Mouse (Mus musculus) lung, embryonic 14.5 days (tissue): ENCODE data around the gene Tmem184a. TPM values are rescaled to one million over a fixed set of nuclear protein-coding genes. Genes with fewer than 3 reads are reported as not detected.
A peak's percentile ranks its signal among the peaks of the same experiment; 100 is the strongest.

Experiments
- ATAC-seq: fragments of 200-750 bp; cut with Nextera tagmentation; 2 replicates; pipeline ENCODE4 v1.8.0; 2017; ENCODE audit warnings: mild to moderate bottlenecking, moderate TSS enrichment, moderate library complexity; ENCODE audit not compliant: insufficient read depth
- DNase-seq: peaks from one replicate; pipeline ENCODE4 v3.0.0-alpha.2; 2015
- H3K27ac ChIP-seq: fragments of 300-500 bp; sonication (generic); 2 replicates; pipeline ENCODE4 v1.5.1; 2014; ENCODE audit warnings: low read depth, mild to moderate bottlenecking, moderate library complexity
- H3K27me3 ChIP-seq: fragments of 300-500 bp; sonication (generic); 2 replicates; pipeline ENCODE4 v1.6.1; 2014; ENCODE audit warnings: low read length, control low read depth; ENCODE audit not compliant: insufficient read depth
- H3K36me3 ChIP-seq: fragments of 300-500 bp; sonication (generic); 2 replicates; pipeline ENCODE4 v1.6.1; 2014; ENCODE audit warnings: control low read depth; ENCODE audit not compliant: insufficient read depth
- H3K4me1 ChIP-seq: fragments of 300-500 bp; sonication (generic); 2 replicates; pipeline ENCODE4 v1.6.1; 2014; ENCODE audit warnings: antibody characterized with exemption, control low read depth; ENCODE audit not compliant: insufficient read depth
- H3K4me2 ChIP-seq: fragments of 300-500 bp; sonication (generic); 2 replicates; pipeline ENCODE4 v1.6.1; 2014; ENCODE audit warnings: mild to moderate bottlenecking
- H3K4me3 ChIP-seq: fragments of 300-500 bp; sonication (generic); 2 replicates; pipeline ENCODE4 v1.5.1; 2014; ENCODE audit warnings: low read depth, low read length
- H3K9ac ChIP-seq: fragments of 300-500 bp; sonication (generic); 2 replicates; pipeline ENCODE4 v1.6.1; 2014
- H3K9me3 ChIP-seq: fragments of 300-500 bp; sonication (generic); 2 replicates; pipeline ENCODE4 v1.6.1; 2016; ENCODE audit warnings: low read depth, low read length, control low read depth
- CTCF ChIP-seq: IDR thresholded peaks from 2 replicates; pipeline ENCODE4 v1.5.1; 2016; ENCODE audit warnings: antibody characterized with exemption, low read depth
- WGBS: fragments of 180-500 bp; shearing (Covaris S2); extraction: QIAGEN DNeasy Blood & Tissue Kit; methylation state at CpG from one replicate; pipeline ENCODE4 v1.1.7; 2014; 5-methylcytosine and 5-hydroxymethylcytosine counted together
- polyA plus RNA-seq: library from polyadenylated mRNA; unstranded; fragments of >200 nt; fragmentation: Nextera tagmentation; extraction: Ambion mirVana; gene quantifications from 2 replicates; pipeline ENCODE4 v1.2.1, GENCODE M21; 2014

Tmem184a gene
- polyA plus RNA-seq, 1 experiment from 2014 or later, result 10.5 TPM

- H3K4me1 ChIP-seq, result peaks cover 40% of the 10 kb centered on the region
- H3K27ac ChIP-seq, result peak overlapping the region; percentile 55; the same call in 1 of the 2 replicates
- H3K9ac ChIP-seq, result peak overlapping the region; percentile 44; the same call in 1 of the 2 replicates
- 23% methylated on average over 3 of the region's 3 CpGs for WGBS
- no peaks in the 10 kb centered on the region for H3K36me3 ChIP-seq
- H3K4me2 ChIP-seq, result peak overlapping the region; percentile 100
- no peak for TF ChIP-seq CTCF
- peak overlapping the region; percentile 91 for H3K4me3 ChIP-seq
- no peak for ATAC-seq
- no peaks in the 10 kb centered on the region for H3K9me3 ChIP-seq
- DNase-seq, result no peak
- no peaks in the 10 kb centered on the region for H3K27me3 ChIP-seq
Observed at GRCm38 (mm10) chr5:139792966-139793337, 26.8 kb downstream of the Tmem184a start.

GRCm38 (mm10) chr5:139792159-139792775, 27.4 kb downstream of the Tmem184a start:
- TF ChIP-seq CTCF, result no peak
- Histone ChIP-seq H3K36me3 (no peaks in the 10 kb centered on the region), H3K4me3 (peak overlapping the region; percentile 91), H3K27me3 (no peaks in the 10 kb centered on the region), H3K4me2 (peak overlapping the region; percentile 100), H3K4me1 (peaks cover 33% of the 10 kb centered on the region), H3K9me3 (no peaks in the 10 kb centered on the region), H3K27ac (peak overlapping the region; percentile 80; the same call in 1 of the 2 replicates), H3K9ac (peak overlapping the region; percentile 77)
- ATAC-seq (no peak), DNase-seq (no peak)
- WGBS, result 12% methylated on average over 11 of the region's 11 CpGs

- under 1% methylated on average over 92 of the region's 92 CpGs for WGBS
- TF ChIP-seq CTCF, result 0 out of 2 replicates have a peak, but pooled peaks have one; percentile 29
Observed at GRCm38 (mm10) chr5:139791227-139792158, 28.2 kb downstream of the Tmem184a start, which contains the start of gene Mafk. Gene Mafk, plus strand, starts transcription at chr5:139791513.

GRCm38 (mm10) chr5:139789466-139789865, 30.3 kb downstream of the Tmem184a start:
- WGBS, result 47% methylated on average over 4 of the region's 4 CpGs
- Histone ChIP-seq H3K9me3 (no peaks in the 10 kb centered on the region), H3K4me2 (no peak overlapping the region), H3K27me3 (no peaks in the 10 kb centered on the region), H3K4me1 (peaks cover 19% of the 10 kb centered on the region), H3K4me3 (no peak overlapping the region), H3K27ac (no peak overlapping the region), H3K9ac (no peak overlapping the region), H3K36me3 (no peaks in the 10 kb centered on the region)
- DNase-seq (no peak), ATAC-seq (no peak)
- 0 out of 2 replicates have a peak, but pooled peaks have one; percentile 6 for TF ChIP-seq CTCF

More at GRCm38 (mm10) chr5:139791227-139792158, 28.2 kb downstream of the Tmem184a start, which contains the start of gene Mafk:
- Histone ChIP-seq H3K4me1 (peaks cover 25% of the 10 kb centered on the region), H3K9me3 (no peaks in the 10 kb centered on the region), H3K4me2 (peak within 1 kb of the TSS; percentile 100), H3K36me3 (no peaks in the 10 kb centered on the region), H3K9ac (peak within 1 kb of the TSS; percentile 77), H3K4me3 (peak within 1 kb of the TSS; percentile 91), H3K27ac (peak within 1 kb of the TSS; percentile 80), H3K27me3 (no peaks in the 10 kb centered on the region)
- ATAC-seq (peak; percentile 88), DNase-seq (peak; percentile 98)

- no peaks in the 10 kb centered on the region for H3K27me3 ChIP-seq
- no peak for TF ChIP-seq CTCF
- no peaks in the 10 kb centered on the region for H3K4me1 ChIP-seq
- ATAC-seq (no peak), DNase-seq (no peak)
- H3K4me2 ChIP-seq, result no peak overlapping the region
- H3K9me3 ChIP-seq, result no peaks in the 10 kb centered on the region
- H3K9ac ChIP-seq, result no peak overlapping the region
- 70% methylated on average over 8 of the region's 8 CpGs for WGBS
- no peaks in the 10 kb centered on the region for H3K36me3 ChIP-seq
- no peak overlapping the region for H3K4me3 ChIP-seq
- no peak overlapping the region for H3K27ac ChIP-seq
Observed at GRCm38 (mm10) chr5:139781406-139781805, 38.3 kb downstream of the Tmem184a start.

GRCm38 (mm10) chr5:139776966-139777365, 42.8 kb downstream of the Tmem184a start:
- TF ChIP-seq CTCF, result no peak
- WGBS, result 75% methylated on average over 5 of the region's 5 CpGs
- Histone ChIP-seq H3K4me1 (no peaks in the 10 kb centered on the region), H3K9ac (no peak overlapping the region), H3K9me3 (no peaks in the 10 kb centered on the region), H3K27me3 (no peaks in the 10 kb centered on the region), H3K27ac (no peak overlapping the region), H3K4me3 (no peak overlapping the region), H3K4me2 (no peak overlapping the region), H3K36me3 (peaks cover 16% of the 10 kb centered on the region)
- ATAC-seq (no peak), DNase-seq (no peak)
